Mouse (Mus musculus) midbrain, embryonic 13.5 days (tissue): ENCODE data around the gene 1700109H08Rik. TPM values are rescaled to one million over a fixed set of nuclear protein-coding genes. Genes with fewer than 3 reads are reported as not detected.

ENCODE experiments used
- ATAC-seq: fragments of 200-750 bp; cut with Nextera tagmentation; 2 replicates; pipeline ENCODE4 v1.8.0; 2017; ENCODE audit warnings: mild to moderate bottlenecking, moderate TSS enrichment, moderate library complexity
- H3K27ac ChIP-seq: fragments of 300-500 bp; sonication (generic); 2 replicates; pipeline ENCODE4 v1.5.1; 2015; ENCODE audit warnings: inconsistent platforms, mild to moderate bottlenecking, moderate library complexity
- H3K27me3 ChIP-seq: fragments of 300-500 bp; sonication (generic); 2 replicates; pipeline ENCODE4 v1.6.1; 2015; ENCODE audit warnings: mild to moderate bottlenecking, inconsistent platforms
- H3K36me3 ChIP-seq: fragments of 300-500 bp; sonication (generic); 2 replicates; pipeline ENCODE4 v1.6.1; 2015; ENCODE audit warnings: mild to moderate bottlenecking, inconsistent platforms
- H3K4me1 ChIP-seq: fragments of 300-500 bp; sonication (generic); replicated peaks from 2 replicates; pipeline ENCODE4 v1.6.1; 2015; ENCODE audit warnings: inconsistent platforms
- H3K4me2 ChIP-seq: fragments of 300-500 bp; sonication (generic); replicated peaks from 2 replicates; pipeline ENCODE4 v1.6.1; 2015; ENCODE audit warnings: moderate library complexity, mild to moderate bottlenecking, inconsistent platforms
- H3K4me3 ChIP-seq: fragments of 300-500 bp; sonication (generic); replicated peaks from 2 replicates; pipeline ENCODE4 v1.5.1; 2015; ENCODE audit warnings: mild to moderate bottlenecking, inconsistent platforms
- H3K9ac ChIP-seq: fragments of 300-500 bp; sonication (generic); replicated peaks from 2 replicates; pipeline ENCODE4 v1.6.1; 2015; ENCODE audit warnings: mild to moderate bottlenecking, inconsistent platforms
- H3K9me3 ChIP-seq: fragments of 300-500 bp; sonication (generic); 2 replicates; pipeline ENCODE4 v1.6.1; 2016; ENCODE audit warnings: mild to moderate bottlenecking, inconsistent platforms
- WGBS: fragments of 180-500 bp; shearing (Covaris S2); methylation state at CpG from one replicate; pipeline ENCODE4 v1.1.7; 2015; 5-methylcytosine and 5-hydroxymethylcytosine counted together
- polyA plus RNA-seq: library from polyadenylated mRNA; unstranded; fragments of >200 nt; fragmentation: Nextera tagmentation; extraction: Ambion mirVana; gene quantifications from 2 replicates; pipeline ENCODE4 v1.2.1, GENCODE M21; 2015

1700109H08Rik gene
- polyA plus RNA-seq, 1 experiment from 2014 or later, result 4.3 TPM

GRCm38 (mm10) chr5:3546226-3546625, 25.1 kb upstream of the 1700109H08Rik start:
- peaks cover 7% of the 10 kb centered on the region for H3K36me3 ChIP-seq
- H3K4me2 ChIP-seq, result no peak overlapping the region
- WGBS, result 100% methylated on average over 1 of the region's 1 CpGs
- no peaks in the 10 kb centered on the region for H3K9me3 ChIP-seq
- peaks cover 21% of the 10 kb centered on the region for H3K4me1 ChIP-seq
- no peak overlapping the region for H3K9ac ChIP-seq
- H3K27ac ChIP-seq, result no peak overlapping the region
- H3K4me3 ChIP-seq, result no peak overlapping the region
- ATAC-seq, result no peak
- H3K27me3 ChIP-seq, result no peaks in the 10 kb centered on the region

DNA sequence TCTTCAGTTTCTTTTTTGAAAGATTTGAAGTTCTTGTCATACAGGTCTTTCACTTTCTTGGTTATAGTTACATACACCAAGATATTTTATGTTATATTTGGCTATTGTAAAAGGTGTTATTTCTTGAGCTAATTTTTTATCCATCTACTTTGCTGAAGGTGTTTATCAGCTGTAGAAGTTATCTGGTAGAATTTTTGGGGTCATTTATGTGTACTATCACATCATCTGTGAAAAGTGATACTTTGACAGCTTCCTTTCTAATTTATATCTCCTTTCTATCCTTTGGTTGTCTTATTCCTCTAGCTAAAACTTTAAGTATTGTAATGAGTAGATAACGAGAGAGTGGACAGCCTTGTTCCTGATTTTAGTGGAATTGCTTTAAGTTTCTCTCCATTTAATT, 19.9 kb upstream of the 1700109H08Rik start:
- Histone ChIP-seq H3K36me3 (peaks cover 23% of the 10 kb centered on the region), H3K4me2 (no peak overlapping the region), H3K4me3 (no peak overlapping the region), H3K27ac (no peak overlapping the region), H3K9me3 (no peaks in the 10 kb centered on the region), H3K9ac (no peak overlapping the region), H3K4me1 (peaks cover 3% of the 10 kb centered on the region; the same call in 1 of the 2 replicates), H3K27me3 (no peaks in the 10 kb centered on the region)
- no peak for ATAC-seq
- WGBS, result 100% methylated on average over 1 of the region's 1 CpGs

DNA sequence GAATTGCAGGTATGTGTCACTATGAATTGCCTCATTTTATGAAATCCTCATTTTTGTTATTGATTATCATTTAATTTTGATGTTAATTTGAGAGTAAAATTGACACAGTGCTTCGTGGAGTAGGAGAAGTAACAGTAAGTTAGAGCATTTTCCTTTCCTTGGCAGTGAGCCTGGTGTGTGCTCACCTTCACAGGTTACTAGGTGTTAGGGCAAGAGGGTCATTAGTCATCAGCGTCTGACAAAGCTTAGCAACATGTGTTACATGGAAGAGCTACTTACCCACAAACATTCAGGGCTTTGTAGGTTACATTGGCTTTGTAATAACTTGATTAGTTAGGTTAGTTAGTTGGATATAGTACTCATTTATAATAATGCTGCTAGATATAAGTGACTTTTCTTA, 17.2 kb upstream of the 1700109H08Rik start:
- H3K4me1 ChIP-seq, result no peaks in the 10 kb centered on the region
- peaks cover 35% of the 10 kb centered on the region for H3K36me3 ChIP-seq
- no peak overlapping the region for H3K27ac ChIP-seq
- H3K27me3 ChIP-seq, result no peaks in the 10 kb centered on the region
- H3K4me2 ChIP-seq, result no peak overlapping the region
- no peak overlapping the region for H3K4me3 ChIP-seq
- no peak for ATAC-seq
- no peak overlapping the region for H3K9ac ChIP-seq
- no peaks in the 10 kb centered on the region for H3K9me3 ChIP-seq
- 93% methylated on average over 2 of the region's 2 CpGs for WGBS

- no peak overlapping the region for H3K4me3 ChIP-seq
- peaks cover 95% of the 10 kb centered on the region for H3K36me3 ChIP-seq
- H3K4me2 ChIP-seq, result no peak overlapping the region
- WGBS, result 100% methylated on average over 2 of the region's 2 CpGs
- no peaks in the 10 kb centered on the region for H3K27me3 ChIP-seq
- no peak overlapping the region for H3K9ac ChIP-seq
- H3K9me3 ChIP-seq, result peaks cover 6% of the 10 kb centered on the region; the same call in 1 of the 2 replicates
- H3K4me1 ChIP-seq, result no peaks in the 10 kb centered on the region
- no peak overlapping the region for H3K27ac ChIP-seq
- ATAC-seq, result no peak
These were observed 3.5 kb downstream of the 1700109H08Rik start for GRCm38 (mm10) chr5:3574825-3575224.

GRCm38 (mm10) chr5:3577939-3578338, 6.6 kb downstream of the 1700109H08Rik start:
- 97% methylated on average over 2 of the region's 2 CpGs for WGBS
- Histone ChIP-seq H3K27ac (no peak overlapping the region), H3K36me3 (peaks cover 94% of the 10 kb centered on the region), H3K9me3 (peaks cover 6% of the 10 kb centered on the region; the same call in 1 of the 2 replicates), H3K27me3 (no peaks in the 10 kb centered on the region), H3K9ac (no peak overlapping the region), H3K4me3 (no peak overlapping the region), H3K4me2 (no peak overlapping the region), H3K4me1 (no peaks in the 10 kb centered on the region)
- ATAC-seq, result no peak

DNA sequence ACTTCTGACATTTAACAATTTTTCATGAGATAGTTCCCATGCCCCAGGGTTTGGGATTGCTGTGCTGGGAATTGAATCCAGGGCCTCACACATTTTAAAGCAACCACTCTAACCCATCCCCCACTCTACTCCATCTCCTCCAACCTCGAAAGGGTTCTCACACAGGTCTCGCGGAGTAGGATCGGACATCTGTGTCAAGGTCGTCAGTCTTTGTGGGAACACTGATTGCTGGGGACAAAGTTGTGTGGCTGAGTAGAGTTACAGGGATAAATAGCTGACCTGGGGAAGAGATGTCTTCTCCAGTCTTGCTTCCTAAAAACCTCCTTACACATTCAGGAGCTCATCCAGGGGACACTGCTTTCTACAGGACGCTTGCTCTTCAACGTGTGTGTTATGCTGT, 7.7 kb downstream of the 1700109H08Rik start:
- ATAC-seq, result no peak
- no peak overlapping the region for H3K4me2 ChIP-seq
- WGBS, result 96% methylated on average over 7 of the region's 7 CpGs
- no peak overlapping the region for H3K4me3 ChIP-seq
- H3K4me1 ChIP-seq, result no peaks in the 10 kb centered on the region
- H3K27me3 ChIP-seq, result no peaks in the 10 kb centered on the region
- no peak overlapping the region for H3K9ac ChIP-seq
- H3K9me3 ChIP-seq, result peaks cover 6% of the 10 kb centered on the region; the same call in 1 of the 2 replicates
- H3K36me3 ChIP-seq, result peaks cover 94% of the 10 kb centered on the region
- H3K27ac ChIP-seq, result no peak overlapping the region

DNA sequence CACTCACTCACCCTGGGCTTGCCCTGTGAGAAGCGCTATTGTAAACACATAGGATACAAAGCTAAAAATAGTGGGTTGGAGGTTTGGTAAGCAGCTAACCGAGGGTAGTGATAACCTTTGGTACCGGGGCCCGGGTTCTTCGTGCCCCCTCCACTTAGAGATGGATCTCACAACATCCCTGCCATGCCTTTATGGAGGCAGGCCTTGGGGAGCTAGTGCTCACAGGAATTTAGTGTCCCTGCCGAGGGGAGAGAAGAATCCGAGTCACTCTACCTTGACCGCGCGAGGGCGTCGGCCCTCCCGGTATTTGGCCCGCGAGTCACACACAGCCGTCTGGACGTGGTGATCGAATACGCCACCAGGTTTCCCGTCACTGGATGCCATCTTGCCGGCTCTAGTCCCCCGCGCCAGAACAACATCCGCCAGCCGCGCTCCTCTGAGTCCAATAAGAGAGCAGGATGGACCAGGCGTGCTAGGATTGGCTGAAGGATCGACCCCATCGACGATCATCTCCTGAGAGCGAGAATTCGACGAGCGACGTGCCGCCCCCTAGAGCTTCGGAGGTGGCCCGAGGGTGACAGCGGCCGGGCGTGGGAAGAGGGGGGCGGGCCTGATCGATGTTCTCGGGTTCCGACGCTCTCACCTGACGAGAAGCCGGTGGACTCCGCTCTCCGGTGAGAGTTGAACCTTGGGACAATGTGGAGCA, 24.5 kb downstream of the 1700109H08Rik start, which contains the start of gene Pex1:
TSS of gene Pex1 (plus strand) at position 374 of the 706 bp plus-strand sequence.
- Histone ChIP-seq H3K27me3 (no peaks in the 10 kb centered on the region), H3K4me1 (peaks cover 29% of the 10 kb centered on the region), H3K9me3 (no peaks in the 10 kb centered on the region), H3K4me2 (peak within 1 kb of the TSS; percentile 82), H3K9ac (peak within 1 kb of the TSS; percentile 75), H3K4me3 (peak within 1 kb of the TSS; percentile 74), H3K27ac (peak within 1 kb of the TSS; percentile 67), H3K36me3 (peaks cover 11% of the 10 kb centered on the region)
- under 1% methylated on average over 48 of the region's 50 CpGs for WGBS
- ATAC-seq, result peak; percentile 99

DNA sequence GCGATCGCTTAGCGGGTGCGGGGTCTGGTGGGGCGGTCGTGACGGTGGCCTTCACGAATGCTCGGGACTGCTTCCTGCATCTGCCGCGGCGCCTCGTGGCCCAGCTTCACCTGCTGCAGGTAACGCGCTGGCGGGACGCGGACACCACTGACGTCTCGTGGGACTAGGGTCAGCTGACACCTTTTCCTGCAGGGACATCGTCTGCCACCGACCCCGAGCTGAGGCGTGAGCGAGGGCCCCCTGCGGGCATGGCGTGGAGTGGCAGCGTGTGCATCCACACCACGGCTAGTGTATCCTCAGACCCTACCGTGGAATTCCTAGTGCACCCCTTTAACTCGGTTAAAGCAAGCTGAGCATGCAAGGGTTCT, 25.0 kb downstream of the 1700109H08Rik start, which contains the start of gene Rbm48:
TSS of gene Rbm48 (minus strand) at position 187 of the 368 bp plus-strand sequence.
- Histone ChIP-seq H3K27ac (peak within 1 kb of the TSS; percentile 67), H3K9ac (peak within 1 kb of the TSS; percentile 75), H3K4me3 (peak within 1 kb of the TSS; percentile 74), H3K27me3 (no peaks in the 10 kb centered on the region), H3K4me2 (peak within 1 kb of the TSS; percentile 82), H3K4me1 (peaks cover 29% of the 10 kb centered on the region), H3K9me3 (no peaks in the 10 kb centered on the region), H3K36me3 (peaks cover 5% of the 10 kb centered on the region; the same call in 1 of the 2 replicates)
- ATAC-seq, result peak; percentile 85
- WGBS, result under 1% methylated on average over 30 of the region's 31 CpGs

- peak overlapping the region; percentile 75 for H3K9ac ChIP-seq
- no peak for ATAC-seq
- H3K36me3 ChIP-seq, result no peaks in the 10 kb centered on the region
- peak overlapping the region; percentile 82 for H3K4me2 ChIP-seq
- no peaks in the 10 kb centered on the region for H3K27me3 ChIP-seq
- no peak overlapping the region for H3K27ac ChIP-seq
- peak overlapping the region; percentile 74 for H3K4me3 ChIP-seq
- no peaks in the 10 kb centered on the region for H3K9me3 ChIP-seq
- H3K4me1 ChIP-seq, result peaks cover 29% of the 10 kb centered on the region
These were observed 25.8 kb downstream of the 1700109H08Rik start for GRCm38 (mm10) chr5:3597171-3597570.

DNA sequence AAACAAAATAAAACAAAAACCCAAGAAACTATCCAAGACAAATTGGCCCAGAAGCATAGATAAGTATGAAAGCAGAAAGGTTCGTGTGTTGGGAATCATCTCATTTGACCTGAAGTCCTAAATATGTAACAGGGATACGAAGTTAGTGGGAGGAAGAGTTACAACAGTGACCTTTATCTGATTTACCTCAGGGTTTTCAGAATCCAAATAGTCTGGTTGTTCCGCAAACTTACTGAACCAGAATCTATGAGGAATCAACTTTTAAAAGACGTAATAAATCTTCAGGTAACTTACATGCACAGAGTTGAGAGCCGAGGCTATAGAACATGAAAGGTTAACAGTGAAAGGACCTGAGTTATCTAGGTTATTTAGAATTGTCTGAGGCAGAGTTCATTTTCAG, 27.4 kb downstream of the 1700109H08Rik start:
- no peak for ATAC-seq
- H3K4me1 ChIP-seq, result peaks cover 29% of the 10 kb centered on the region
- H3K9me3 ChIP-seq, result no peaks in the 10 kb centered on the region
- H3K27me3 ChIP-seq, result no peaks in the 10 kb centered on the region
- peaks cover under 1% of the 10 kb centered on the region; the same call in 1 of the 2 replicates for H3K36me3 ChIP-seq
- no peak overlapping the region for H3K27ac ChIP-seq
- H3K9ac ChIP-seq, result no peak overlapping the region
- no peak overlapping the region for H3K4me2 ChIP-seq
- H3K4me3 ChIP-seq, result no peak overlapping the region
- 92% methylated on average over 5 of the region's 5 CpGs for WGBS

DNA sequence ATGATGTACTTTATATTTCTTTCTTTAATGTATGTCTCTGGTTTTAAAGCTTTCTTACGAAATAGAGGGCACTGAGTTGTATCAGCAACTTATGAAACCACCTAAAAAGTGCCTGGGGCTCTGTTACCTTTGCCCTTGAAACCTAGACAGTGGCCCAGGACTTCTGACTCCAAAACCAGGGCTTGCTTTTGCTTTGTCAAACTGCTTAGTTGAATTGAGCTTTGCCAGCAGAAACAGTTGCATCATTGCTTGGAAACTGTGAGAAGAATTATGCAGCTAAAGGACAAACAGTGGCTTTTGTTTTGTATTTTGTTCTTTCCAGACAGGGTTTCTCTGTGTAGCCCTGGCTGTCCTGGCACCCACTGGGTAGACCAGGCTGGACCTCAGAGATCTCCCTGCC, 28.9 kb downstream of the 1700109H08Rik start:
- Histone ChIP-seq H3K9me3 (no peaks in the 10 kb centered on the region), H3K36me3 (peaks cover 12% of the 10 kb centered on the region), H3K4me1 (peaks cover 14% of the 10 kb centered on the region), H3K27ac (no peak overlapping the region), H3K4me3 (no peak overlapping the region), H3K9ac (no peak overlapping the region), H3K27me3 (no peaks in the 10 kb centered on the region), H3K4me2 (no peak overlapping the region)
- ATAC-seq, result no peak
- 92% methylated on average over 1 of the region's 1 CpGs for WGBS

- Histone ChIP-seq H3K9ac (no peak overlapping the region), H3K4me2 (no peak overlapping the region), H3K9me3 (no peaks in the 10 kb centered on the region), H3K4me3 (no peak overlapping the region), H3K36me3 (peaks cover 17% of the 10 kb centered on the region), H3K27ac (no peak overlapping the region), H3K4me1 (peaks cover 12% of the 10 kb centered on the region), H3K27me3 (no peaks in the 10 kb centered on the region)
- no peak for ATAC-seq
- WGBS, result 93% methylated on average over 3 of the region's 3 CpGs
These were observed 29.4 kb downstream of the 1700109H08Rik start for GRCm38 (mm10) chr5:3600790-3601189.
